Mouse (Mus musculus) spleen, adult 2 months (tissue): ENCODE measurements around the gene Slc41a1.

ENCODE experiments used
- CTCF ChIP-seq: fragments of 200-500 bp; IDR thresholded peaks from 2 replicates; pipeline ENCODE4 v1.5.1; 2011; ENCODE audit warnings: mild to moderate bottlenecking, inconsistent platforms; ENCODE audit not compliant: insufficient read depth, insufficient read length, insufficient replicate concordance; ENCODE audit errors: extremely low read depth
- POLR2A ChIP-seq: fragments of 200-500 bp; IDR thresholded peaks from 2 replicates; pipeline ENCODE4 v1.6.1; 2011; ENCODE audit warnings: low read depth, low read length, inconsistent platforms

DNA sequence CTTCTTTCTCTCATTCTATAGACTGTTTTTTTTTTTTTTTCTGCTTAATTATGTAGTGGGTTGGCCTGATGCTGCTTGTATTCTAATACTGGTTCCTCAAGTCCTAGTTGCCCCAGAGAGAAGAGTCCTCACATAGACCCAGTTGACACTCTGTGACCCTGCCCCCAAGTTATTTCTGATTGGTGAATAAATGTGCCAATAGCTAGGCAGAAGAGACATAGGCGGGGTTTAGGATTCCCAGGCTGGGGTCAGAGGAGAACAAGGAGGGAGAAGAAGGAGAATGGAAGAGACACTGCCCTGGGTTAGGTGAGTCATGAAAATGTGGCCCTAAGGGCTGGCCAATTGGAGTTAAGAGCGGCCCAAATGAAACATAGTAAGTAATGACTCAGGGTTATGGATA is 52.5 kb downstream of the Slc41a1 start:
- TF ChIP-seq POLR2A = no peak
- no peak for TF ChIP-seq CTCF
